Mouse (Mus musculus) neural tube, embryonic 15.5 days (tissue): ENCODE data around the gene Cdc42se2. TPM values are rescaled to one million over a fixed set of nuclear protein-coding genes. Genes with fewer than 3 reads are reported as not detected.

Experiments used
- ATAC-seq: fragments of 200-750 bp; cut with Nextera tagmentation; 2 replicates; pipeline ENCODE4 v1.8.0; 2017; ENCODE audit warnings: mild to moderate bottlenecking, moderate TSS enrichment, moderate library complexity; ENCODE audit not compliant: low FRiP score
- H3K27ac ChIP-seq: fragments of 300-500 bp; sonication (generic); replicated peaks from 2 replicates; pipeline ENCODE4 v1.5.1; 2015; ENCODE audit warnings: mild to moderate bottlenecking, inconsistent platforms
- H3K27me3 ChIP-seq: fragments of 300-500 bp; sonication (generic); replicated peaks from 2 replicates; pipeline ENCODE4 v1.6.1; 2015; ENCODE audit warnings: inconsistent platforms
- H3K36me3 ChIP-seq: fragments of 300-500 bp; sonication (generic); 2 replicates; pipeline ENCODE4 v1.6.1; 2015; ENCODE audit warnings: inconsistent platforms
- H3K4me1 ChIP-seq: fragments of 300-500 bp; sonication (generic); 2 replicates; pipeline ENCODE4 v1.6.1; 2015; ENCODE audit warnings: inconsistent platforms
- H3K4me2 ChIP-seq: fragments of 300-500 bp; sonication (generic); 2 replicates; pipeline ENCODE4 v1.6.1; 2015; ENCODE audit warnings: inconsistent platforms, mild to moderate bottlenecking, moderate library complexity
- H3K4me3 ChIP-seq: fragments of 300-500 bp; sonication (generic); replicated peaks from 2 replicates; pipeline ENCODE4 v1.5.1; 2015; ENCODE audit warnings: mild to moderate bottlenecking, inconsistent platforms
- H3K9ac ChIP-seq: fragments of 300-500 bp; sonication (generic); replicated peaks from 2 replicates; pipeline ENCODE4 v1.6.1; 2015; ENCODE audit warnings: mild to moderate bottlenecking, inconsistent platforms
- H3K9me3 ChIP-seq: fragments of 300-500 bp; sonication (generic); replicated peaks from 2 replicates; pipeline ENCODE4 v1.6.1; 2016; ENCODE audit warnings: inconsistent platforms
- WGBS: fragments of 180-500 bp; shearing (Covaris S2); methylation state at CpG from one replicate; pipeline ENCODE4 v1.1.7; 2015; ENCODE audit warnings: mixed read lengths; 5-methylcytosine and 5-hydroxymethylcytosine counted together
- polyA plus RNA-seq: library from polyadenylated mRNA; unstranded; fragments of >200 nt; fragmentation: Nextera tagmentation; extraction: Ambion mirVana; gene quantifications from 2 replicates; pipeline ENCODE4 v1.2.1, GENCODE M21; 2015

The Cdc42se2 gene
- polyA plus RNA-seq, 1 experiment from 2014 or later = 120 TPM

- H3K4me1 ChIP-seq = peaks cover 6% of the 10 kb centered on the region
- H3K27me3 ChIP-seq = no peaks in the 10 kb centered on the region
- ATAC-seq = no peak
- WGBS = 97% methylated on average over 4 of the region's 4 CpGs
- no peaks in the 10 kb centered on the region for H3K36me3 ChIP-seq
- no peak overlapping the region for H3K27ac ChIP-seq
- no peak overlapping the region for H3K9ac ChIP-seq
- H3K9me3 ChIP-seq = no peaks in the 10 kb centered on the region
- no peak overlapping the region for H3K4me3 ChIP-seq
- no peak overlapping the region for H3K4me2 ChIP-seq
Observed at GRCm38 (mm10) chr11:54791458-54791857, 4.0 kb upstream of the Cdc42se2 start.

GRCm38 (mm10) chr11:54786858-54787487 is 502 bp downstream of the Cdc42se2 start:
- peak overlapping the region; percentile 60 for H3K4me3 ChIP-seq
- peak; percentile 78 for ATAC-seq
- H3K4me1 ChIP-seq = peaks cover 36% of the 10 kb centered on the region
- no peaks in the 10 kb centered on the region for H3K36me3 ChIP-seq
- peak overlapping the region; percentile 81 for H3K9ac ChIP-seq
- H3K9me3 ChIP-seq = no peaks in the 10 kb centered on the region
- H3K27me3 ChIP-seq = no peaks in the 10 kb centered on the region
- under 1% methylated on average over 53 of the region's 54 CpGs for WGBS
- peak overlapping the region; percentile 68 for H3K4me2 ChIP-seq
- peak overlapping the region; percentile 95 for H3K27ac ChIP-seq

- Histone ChIP-seq H3K27ac (no peak overlapping the region), H3K4me3 (no peak overlapping the region), H3K4me1 (peaks cover 36% of the 10 kb centered on the region), H3K4me2 (peak overlapping the region; percentile 68), H3K9ac (no peak overlapping the region), H3K9me3 (no peaks in the 10 kb centered on the region), H3K36me3 (no peaks in the 10 kb centered on the region), H3K27me3 (no peaks in the 10 kb centered on the region)
- WGBS = 92% methylated on average over 3 of the region's 3 CpGs
- ATAC-seq = no peak
Observed at GRCm38 (mm10) chr11:54785566-54785965, 1.9 kb downstream of the Cdc42se2 start.

- WGBS = 90% methylated on average over 3 of the region's 3 CpGs
- ATAC-seq = no peak
- Histone ChIP-seq H3K4me3 (no peak overlapping the region), H3K36me3 (no peaks in the 10 kb centered on the region), H3K9ac (no peak overlapping the region), H3K4me2 (no peak overlapping the region; the same call in 1 of the 2 replicates), H3K4me1 (peaks cover 36% of the 10 kb centered on the region), H3K9me3 (no peaks in the 10 kb centered on the region), H3K27me3 (no peaks in the 10 kb centered on the region), H3K27ac (no peak overlapping the region)
Observed at GRCm38 (mm10) chr11:54784436-54784835, 3.0 kb downstream of the Cdc42se2 start.

- no peaks in the 10 kb centered on the region for H3K27me3 ChIP-seq
- ATAC-seq = no peak
- no peak overlapping the region for H3K4me2 ChIP-seq
- peaks cover 40% of the 10 kb centered on the region for H3K4me1 ChIP-seq
- H3K4me3 ChIP-seq = no peak overlapping the region
- no peak overlapping the region for H3K9ac ChIP-seq
- no peaks in the 10 kb centered on the region for H3K36me3 ChIP-seq
- no peak overlapping the region for H3K27ac ChIP-seq
- no peaks in the 10 kb centered on the region for H3K9me3 ChIP-seq
- WGBS = 76% methylated on average over 6 of the region's 6 CpGs
Observed at GRCm38 (mm10) chr11:54782253-54782652, 5.2 kb downstream of the Cdc42se2 start.

- peaks cover 40% of the 10 kb centered on the region for H3K4me1 ChIP-seq
- no peak overlapping the region for H3K4me2 ChIP-seq
- H3K9me3 ChIP-seq = no peaks in the 10 kb centered on the region
- H3K4me3 ChIP-seq = no peak overlapping the region
- H3K36me3 ChIP-seq = no peaks in the 10 kb centered on the region
- ATAC-seq = no peak
- no peak overlapping the region for H3K27ac ChIP-seq
- WGBS = 89% methylated on average over 1 of the region's 1 CpGs
- no peak overlapping the region for H3K9ac ChIP-seq
- no peaks in the 10 kb centered on the region for H3K27me3 ChIP-seq
Observed at GRCm38 (mm10) chr11:54779946-54780345, 7.5 kb downstream of the Cdc42se2 start.

GRCm38 (mm10) chr11:54778131-54778844 is 9.2 kb downstream of the Cdc42se2 start:
- Histone ChIP-seq H3K9ac (no peak overlapping the region), H3K27ac (no peak overlapping the region), H3K4me3 (no peak overlapping the region), H3K36me3 (no peaks in the 10 kb centered on the region), H3K27me3 (no peaks in the 10 kb centered on the region), H3K9me3 (no peaks in the 10 kb centered on the region), H3K4me2 (no peak overlapping the region), H3K4me1 (peaks cover 30% of the 10 kb centered on the region)
- 50% methylated on average over 1 of the region's 1 CpGs for WGBS
- no peak for ATAC-seq

GRCm38 (mm10) chr11:54777387-54778130 is 9.9 kb downstream of the Cdc42se2 start:
- no peak overlapping the region for H3K27ac ChIP-seq
- H3K4me1 ChIP-seq = peaks cover 33% of the 10 kb centered on the region
- no peaks in the 10 kb centered on the region for H3K27me3 ChIP-seq
- H3K4me3 ChIP-seq = no peak overlapping the region
- no peak overlapping the region for H3K9ac ChIP-seq
- no peaks in the 10 kb centered on the region for H3K36me3 ChIP-seq
- no peak overlapping the region for H3K4me2 ChIP-seq
- no peaks in the 10 kb centered on the region for H3K9me3 ChIP-seq
- WGBS = 76% methylated on average over 6 of the region's 6 CpGs
- no peak for ATAC-seq

- H3K4me3 ChIP-seq = no peak overlapping the region
- no peaks in the 10 kb centered on the region for H3K27me3 ChIP-seq
- H3K9ac ChIP-seq = no peak overlapping the region
- no peaks in the 10 kb centered on the region for H3K9me3 ChIP-seq
- peaks cover 35% of the 10 kb centered on the region for H3K4me1 ChIP-seq
- 0 out of 2 replicates have a peak overlapping the region, but pooled peaks have one; percentile 3 for H3K27ac ChIP-seq
- H3K4me2 ChIP-seq = no peak overlapping the region
- no peaks in the 10 kb centered on the region for H3K36me3 ChIP-seq
- WGBS = 69% methylated on average over 4 of the region's 4 CpGs
- ATAC-seq = no peak
Observed at GRCm38 (mm10) chr11:54776735-54777333, 10.6 kb downstream of the Cdc42se2 start.

GRCm38 (mm10) chr11:54776367-54776701 is 11.1 kb downstream of the Cdc42se2 start:
- Histone ChIP-seq H3K27me3 (no peaks in the 10 kb centered on the region), H3K4me2 (no peak overlapping the region), H3K4me1 (peaks cover 35% of the 10 kb centered on the region), H3K27ac (0 out of 2 replicates have a peak overlapping the region, but pooled peaks have one; percentile 3), H3K9me3 (no peaks in the 10 kb centered on the region), H3K9ac (no peak overlapping the region), H3K4me3 (no peak overlapping the region), H3K36me3 (no peaks in the 10 kb centered on the region)
- ATAC-seq = no peak
- 87% methylated on average over 2 of the region's 2 CpGs for WGBS

- Histone ChIP-seq H3K4me1 (peaks cover 35% of the 10 kb centered on the region), H3K4me3 (no peak overlapping the region), H3K27ac (0 out of 2 replicates have a peak overlapping the region, but pooled peaks have one; percentile 3), H3K36me3 (no peaks in the 10 kb centered on the region), H3K4me2 (no peak overlapping the region), H3K9ac (no peak overlapping the region), H3K9me3 (no peaks in the 10 kb centered on the region), H3K27me3 (no peaks in the 10 kb centered on the region)
- no peak for ATAC-seq
- WGBS = 78% methylated on average over 4 of the region's 4 CpGs
Observed at GRCm38 (mm10) chr11:54775628-54776366, 11.7 kb downstream of the Cdc42se2 start.
